Mouse (Mus musculus): ENCODE measurements around the gene Cnot8.

- no peak for TF ChIP-seq CTCF (IDR thresholded peaks at IDR 0.05; ENCODE audit: borderline replicate concordance, insufficient read depth, low read length)
- TF ChIP-seq POLR2A (IDR thresholded peaks at IDR 0.05; ENCODE audit: low read depth, low read length) = no peak
Measured at GRCm38 (mm10) chr11:58134869-58135268, 30.9 kb downstream of the Cnot8 start.
